ENCODE assay signal across 7 mouse cellular contexts in the genomic region with DNA sequence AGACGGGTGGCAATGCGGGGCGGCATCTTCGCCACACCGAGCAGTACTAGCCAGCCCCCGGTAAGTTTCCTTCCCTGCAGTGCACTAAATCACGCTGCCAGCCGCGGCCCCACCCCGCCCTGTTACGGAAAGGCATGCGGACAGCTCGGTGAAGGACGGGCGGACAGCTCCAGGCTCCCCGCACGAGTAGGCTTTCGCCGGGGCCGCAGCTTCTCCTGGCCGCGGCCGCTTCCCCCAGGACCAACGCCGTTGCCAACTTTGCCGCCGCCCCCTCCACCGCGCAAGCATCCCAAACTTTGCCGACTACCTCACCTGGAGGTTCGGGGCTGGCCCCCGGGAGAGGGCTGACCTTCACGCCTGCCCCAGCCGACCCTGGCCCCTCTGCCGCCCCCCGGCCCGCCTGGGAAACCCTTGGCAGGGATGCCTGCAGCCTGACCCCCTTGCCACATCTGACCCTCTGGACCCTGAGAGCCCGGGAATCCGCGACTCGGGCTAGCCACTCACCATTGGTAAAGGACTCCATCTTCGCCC. TPM values are rescaled to one million over a fixed set of nuclear protein-coding genes. Genes with fewer than 3 reads are reported as not detected.
DNase-seq lines count a peak whose midpoint lies in the region; ATAC-seq and TF ChIP-seq lines count a peak whose summit lies in the region.

No protein-coding gene starts in this region.

- H3K4me3 ChIP-seq in ES-E14 (ENCODE audit: insufficient read depth in 1 of 2, low read depth in 1 of 2, low read length in 2 of 2, poor library complexity in 1 of 2, severe bottlenecking in 1 of 2) = peak overlapping the region; percentile 70 to 72
- H3K4me3 ChIP-seq in forebrain, embryonic 12.5 days (replicated peaks) = peak overlapping the region; percentile 81
- peak overlapping the region; percentile 97 for H3K4me3 ChIP-seq in hindbrain, embryonic 10.5 days
- peak overlapping the region; percentile 83 for H3K4me3 ChIP-seq in spleen, adult 2 months (ENCODE audit: extremely low read depth, insufficient read depth, insufficient read length)

- in situ Hi-C loops in ES-E14 (cut with MboI; ENCODE audit: low sequenced_read_pairs in 2 of 2, unreplicated experiment in 2 of 2) = no loop called here

- H3K9ac ChIP-seq in ES-E14 (ENCODE audit: insufficient read depth, low read depth, low read length, poor library complexity, severe bottlenecking) = peak overlapping the region; percentile 77
- peak overlapping the region; percentile 90 for H3K9ac ChIP-seq in forebrain, embryonic 12.5 days

- H3K4me2 ChIP-seq in forebrain, embryonic 12.5 days = peak overlapping the region; percentile 77

- DNase-seq in ES-E14 (ENCODE audit: low read depth, low spot score) = no peak
- DNase-seq in adrenal gland, adult 18-20 months (ENCODE audit: low spot score in 2 of 2) = peak; percentile 74 to 83
- DNase-seq in hindbrain, embryonic 10.5 days (ENCODE audit: low spot score) = no peak
- DNase-seq in left cerebral cortex, postnatal 36 days (ENCODE audit: low spot score in 2 of 2) = peak; percentile 52 to 72
- peak in 1 of 2 experiments; percentile 66 for DNase-seq in spleen, adult 2 months (ENCODE audit: low read depth in 1 of 2, low spot score in 2 of 2)

- WGBS in forebrain, embryonic 12.5 days = under 1% methylated on average over 41 of the region's 42 CpGs
- WGBS in hindbrain, embryonic 10.5 days = under 1% methylated on average over 42 of the region's 42 CpGs
- 1% methylated on average over 42 of the region's 42 CpGs for WGBS in spleen, adult 2 months

- no peak for TF ChIP-seq POLR2A in spleen, adult 2 months (IDR thresholded peaks at IDR 0.05; ENCODE audit: low read depth, low read length)

- H3K4me1 ChIP-seq in ES-E14 (ENCODE audit: control insufficient read depth in 2 of 2, insufficient read depth in 2 of 2, low read length in 2 of 2, poor library complexity in 1 of 2) = peaks cover 2 to 3% of the 10 kb centered on the region in 2 experiments; a peak in 2 of 4 replicates
- H3K4me1 ChIP-seq in forebrain, embryonic 12.5 days = peaks cover 17% of the 10 kb centered on the region
- peaks cover 26% of the 10 kb centered on the region for H3K4me1 ChIP-seq in hindbrain, embryonic 10.5 days (replicated peaks)
- H3K4me1 ChIP-seq in spleen, adult 2 months (ENCODE audit: control insufficient read depth, insufficient read depth, insufficient read length) = peaks cover 5% of the 10 kb centered on the region; the same call in 1 of the 2 replicates

- intact Hi-C loops in left cerebral cortex, postnatal 36 days (cut with DNase I) = loop anchor here (2.0 kb wide), 1 partner anchor 203 kb away; the partner anchor contains the start of gene Spaca6

- no peaks in the 10 kb centered on the region for H3K36me3 ChIP-seq in ES-E14 (ENCODE audit: control insufficient read depth, insufficient read depth, low read length, poor library complexity, severe bottlenecking)
- no peaks in the 10 kb centered on the region for H3K36me3 ChIP-seq in forebrain, embryonic 12.5 days (replicated peaks)
- no peaks in the 10 kb centered on the region for H3K36me3 ChIP-seq in hindbrain, embryonic 10.5 days
- no peaks in the 10 kb centered on the region for H3K36me3 ChIP-seq in spleen, adult 2 months (ENCODE audit: control insufficient read depth, insufficient read depth, low read length)

- ATAC-seq in forebrain, embryonic 12.5 days (ENCODE audit: low FRiP score) = peak; percentile 9
- peak; percentile 27 for ATAC-seq in megakaryocyte-erythroid progenitor cell, adult 5-6 weeks (replicated peaks; ENCODE audit: low FRiP score, low TSS enrichment, poor library complexity, severe bottlenecking)

- TF ChIP-seq CTCF in spleen, adult 2 months (IDR thresholded peaks at IDR 0.05; ENCODE audit: extremely low read depth, insufficient read depth, insufficient read length, insufficient replicate concordance) = no peak

- no peaks in the 10 kb centered on the region for H3K27me3 ChIP-seq in forebrain, embryonic 12.5 days
- no peaks in the 10 kb centered on the region for H3K27me3 ChIP-seq in hindbrain, embryonic 10.5 days (ENCODE audit: insufficient read depth, poor library complexity, severe bottlenecking)
- H3K27me3 ChIP-seq in spleen, adult 2 months (ENCODE audit: control insufficient read depth, insufficient read depth, low read length) = no peaks in the 10 kb centered on the region

- peak overlapping the region; percentile 97 for H3K27ac ChIP-seq in ES-E14 (ENCODE audit: insufficient read depth, low read depth, low read length, poor library complexity, severe bottlenecking)
- H3K27ac ChIP-seq in forebrain, embryonic 12.5 days = peak overlapping the region; percentile 100
- peak overlapping the region; percentile 98 for H3K27ac ChIP-seq in hindbrain, embryonic 10.5 days
- H3K27ac ChIP-seq in spleen, adult 2 months (ENCODE audit: insufficient read depth, low read length) = peak overlapping the region; percentile 92

- no peaks in the 10 kb centered on the region for H3K9me3 ChIP-seq in ES-E14 (ENCODE audit: control insufficient read depth, insufficient read depth, low read depth, low read length)
- no peaks in the 10 kb centered on the region for H3K9me3 ChIP-seq in forebrain, embryonic 12.5 days
- H3K9me3 ChIP-seq in hindbrain, embryonic 10.5 days = no peaks in the 10 kb centered on the region

TF ChIP-seq in ES-E14, 5 proteins besides CTCF, POLR2A, EP300 and RAD21:
- TF ChIP-seq CHD2 (IDR thresholded peaks at IDR 0.05; ENCODE audit: low read depth, low read length) (no peak), HCFC1 (IDR thresholded peaks at IDR 0.05; ENCODE audit: borderline replicate concordance, insufficient read depth, low read length) (no peak), MAFK (IDR thresholded peaks at IDR 0.05; ENCODE audit: insufficient read depth, low read depth, low read length) (no peak), ZNF384 (IDR thresholded peaks at IDR 0.05; ENCODE audit: low read depth, low read length) (no peak), ZC3H11A (IDR thresholded peaks at IDR 0.05; ENCODE audit: borderline replicate concordance, low read depth, low read length) (no peak)

RNA-seq across cellular contexts. Expression of gene Lnpep, which starts 0.9 kb away (rescaled TPM):
- total RNA-seq in ES-E14 (2012; rRNA removed) = 44.8 and 50.3 TPM in 2 replicates
- total RNA-seq in adrenal gland, adult 18-20 months (2021) = 100 to 1,000 TPM in 1 of 2 experiments, 10 to 100 TPM in 1; 93.4 to 111 TPM
- polyA plus RNA-seq in forebrain, embryonic 12.5 days (2016; fragmentation: Nextera tagmentation; extraction: Ambion mirVana) = 9.2 and 10.6 TPM in 2 replicates
- 6.2 and 7.2 TPM in 2 replicates for polyA plus RNA-seq in hindbrain, embryonic 10.5 days (2016; fragmentation: Nextera tagmentation; extraction: Ambion mirVana)
- total RNA-seq in left cerebral cortex, postnatal 36 days (2021) = 100 to 1,000 TPM; 102 to 103 TPM
- total RNA-seq in megakaryocyte-erythroid progenitor cell, adult 5-6 weeks (2014; fragmentation: Nextera tagmentation) = 34.2 and 39.9 TPM in 2 replicates
- total RNA-seq in megakaryocyte-erythroid progenitor cell, adult 5-6 weeks (2017) = 40.1 and 53.3 TPM in 2 replicates
- 7.3 and 7.4 TPM in 2 replicates for polyA plus RNA-seq in spleen, adult 2 months (2012; rRNA removed)

Comparison
In these comparisons a context has a peak if more than half of its experiments do, and no peak if none do; other contexts are left out.
1. DNase-seq: peak in adrenal gland, adult 18-20 months (2 of 2) and left cerebral cortex, postnatal 36 days (2 of 2); none in ES-E14 (single experiment) and hindbrain, embryonic 10.5 days (single experiment).
2. Peak in every context shown above with its lines, with median percentiles within 50 percentile points of each other: H3K27ac ChIP-seq and H3K4me3 ChIP-seq.